Mouse (Mus musculus) small intestine, adult 2 months (tissue): Measurements from ENCODE around the gene Fh1. TPM values are rescaled to one million over a fixed set of nuclear protein-coding genes. Genes with fewer than 3 reads are reported as not detected.
A peak's percentile ranks its signal among the peaks of the same experiment; 100 is the strongest.

Experiments used
- H3K27ac ChIP-seq: fragments of 200-500 bp; 2 replicates; pipeline ENCODE4 v1.5.1; 2012; ENCODE audit warnings: low read depth, low read length, control low read depth, inconsistent platforms; ENCODE audit not compliant: insufficient read depth
- H3K27me3 ChIP-seq: fragments of 200-500 bp; 2 replicates; pipeline ENCODE4 v1.6.1; 2012; ENCODE audit warnings: mild to moderate bottlenecking, moderate library complexity, low read length, inconsistent platforms; ENCODE audit not compliant: control insufficient read depth, insufficient read depth
- H3K36me3 ChIP-seq: fragments of 200-500 bp; 2 replicates; pipeline ENCODE4 v1.6.1; 2012; ENCODE audit warnings: mild to moderate bottlenecking, low read length, control low read depth, inconsistent platforms; ENCODE audit not compliant: control insufficient read depth, insufficient read depth
- H3K4me1 ChIP-seq: fragments of 200-500 bp; 2 replicates; pipeline ENCODE4 v1.6.1; 2012; ENCODE audit warnings: low read length, inconsistent platforms, mixed read lengths; ENCODE audit not compliant: control insufficient read depth, insufficient read depth, insufficient read length
- H3K4me3 ChIP-seq: fragments of 200-500 bp; 2 replicates; pipeline ENCODE4 v1.5.1; 2012; ENCODE audit warnings: low read depth, mild to moderate bottlenecking, control low read depth, inconsistent platforms, low read length, moderate library complexity
- CTCF ChIP-seq: fragments of 200-500 bp; IDR thresholded peaks from 2 replicates; pipeline ENCODE4 v1.5.1; 2012; ENCODE audit warnings: low read depth, mild to moderate bottlenecking, control low read depth, inconsistent platforms, low read length, moderate library complexity, mixed read lengths; ENCODE audit not compliant: insufficient replicate concordance, insufficient read length; ENCODE audit errors: extremely low read depth
- POLR2A ChIP-seq: fragments of 200-500 bp; IDR thresholded peaks from 2 replicates; pipeline ENCODE4 v1.6.1; 2012; ENCODE audit warnings: low read depth, mild to moderate bottlenecking, control low read depth, inconsistent platforms, low read length, moderate library complexity
- WGBS: fragments of 180-500 bp; shearing (Covaris S2); methylation state at CpG from one replicate; pipeline ENCODE4 v1.1.7; 2018; 5-methylcytosine and 5-hydroxymethylcytosine counted together
- polyA plus RNA-seq: library from polyadenylated mRNA; depleted of rRNA; stranded (reverse); fragments of >200 nt; gene quantifications from 2 replicates; pipeline ENCODE4 v1.2.3, GENCODE M21; 2012

The Fh1 gene
- polyA plus RNA-seq, 1 experiment, result 16.4 TPM

DNA sequence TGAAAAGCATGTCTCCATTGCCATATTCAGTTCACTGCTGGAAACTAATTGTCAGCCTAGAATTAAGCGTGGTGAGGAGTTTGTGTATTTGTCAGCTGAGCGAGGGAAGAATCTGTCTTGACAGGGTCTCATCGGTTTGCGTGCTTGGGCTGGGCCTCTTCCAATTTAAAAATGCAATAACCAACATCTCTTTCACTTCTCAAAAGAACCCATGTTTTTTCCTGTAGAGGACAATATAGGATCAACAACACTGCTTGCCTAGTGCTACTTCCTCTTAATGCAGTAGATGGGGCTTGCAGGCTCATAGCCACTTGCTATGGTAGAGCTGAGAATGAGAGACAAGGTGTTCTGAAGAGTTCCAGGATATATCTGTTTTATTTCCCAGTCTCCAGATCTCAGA, 34.5 kb upstream of the Fh1 start:
- H3K36me3 ChIP-seq, result no peaks in the 10 kb centered on the region
- no peaks in the 10 kb centered on the region for H3K27me3 ChIP-seq
- peak overlapping the region; percentile 46 for H3K27ac ChIP-seq
- WGBS, result 83% methylated on average over 4 of the region's 4 CpGs
- TF ChIP-seq CTCF, result no peak
- no peak for TF ChIP-seq POLR2A
- H3K4me3 ChIP-seq, result no peak overlapping the region
- no peaks in the 10 kb centered on the region for H3K4me1 ChIP-seq

DNA sequence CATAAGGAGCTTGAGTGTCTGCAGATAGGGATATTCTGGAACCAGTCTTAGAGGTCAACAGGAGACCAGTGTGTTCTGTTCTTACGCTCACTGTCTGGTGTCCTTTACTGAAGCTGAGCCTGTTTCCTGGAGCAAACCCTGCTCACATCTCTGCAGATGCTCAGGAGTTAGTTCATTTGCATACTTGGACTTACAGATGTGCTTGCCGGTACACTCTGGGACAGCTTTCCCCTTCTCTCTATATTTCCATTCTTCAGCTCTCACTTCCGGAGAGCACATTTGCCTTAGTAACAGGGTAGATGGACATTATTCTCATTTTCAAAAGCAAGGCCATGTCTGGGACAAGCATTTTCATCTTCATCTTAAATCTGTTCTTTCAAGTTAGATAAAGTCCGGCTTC, 23.2 kb upstream of the Fh1 start:
- Histone ChIP-seq H3K4me1 (no peaks in the 10 kb centered on the region), H3K27me3 (no peaks in the 10 kb centered on the region), H3K4me3 (no peak overlapping the region), H3K36me3 (no peaks in the 10 kb centered on the region), H3K27ac (no peak overlapping the region)
- WGBS, result 91% methylated on average over 4 of the region's 4 CpGs
- TF ChIP-seq POLR2A (no peak), CTCF (no peak)

DNA sequence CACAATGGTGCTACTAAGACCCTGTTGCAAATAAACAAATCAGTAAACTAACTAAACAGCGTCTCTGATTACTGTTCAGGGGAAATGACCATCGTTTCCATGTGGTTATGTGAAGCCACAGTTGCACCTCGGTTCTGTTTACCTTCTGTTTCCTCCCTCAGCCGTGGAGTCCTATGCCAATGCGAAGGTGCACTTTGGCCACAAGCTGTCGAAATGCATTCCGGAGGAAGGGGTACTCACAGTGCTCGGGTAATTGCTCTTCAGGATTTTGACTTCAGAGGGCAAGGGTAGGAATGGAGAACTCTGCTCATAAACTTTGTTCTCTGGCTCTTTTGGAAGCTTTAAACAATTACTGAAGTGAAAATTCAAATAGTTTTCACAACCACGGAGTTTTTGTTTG, 21.5 kb upstream of the Fh1 start:
- Histone ChIP-seq H3K4me3 (no peak overlapping the region), H3K27me3 (no peaks in the 10 kb centered on the region), H3K27ac (no peak overlapping the region), H3K36me3 (no peaks in the 10 kb centered on the region), H3K4me1 (no peaks in the 10 kb centered on the region)
- TF ChIP-seq POLR2A (no peak), CTCF (no peak)
- WGBS, result 15% methylated on average over 9 of the region's 9 CpGs

DNA sequence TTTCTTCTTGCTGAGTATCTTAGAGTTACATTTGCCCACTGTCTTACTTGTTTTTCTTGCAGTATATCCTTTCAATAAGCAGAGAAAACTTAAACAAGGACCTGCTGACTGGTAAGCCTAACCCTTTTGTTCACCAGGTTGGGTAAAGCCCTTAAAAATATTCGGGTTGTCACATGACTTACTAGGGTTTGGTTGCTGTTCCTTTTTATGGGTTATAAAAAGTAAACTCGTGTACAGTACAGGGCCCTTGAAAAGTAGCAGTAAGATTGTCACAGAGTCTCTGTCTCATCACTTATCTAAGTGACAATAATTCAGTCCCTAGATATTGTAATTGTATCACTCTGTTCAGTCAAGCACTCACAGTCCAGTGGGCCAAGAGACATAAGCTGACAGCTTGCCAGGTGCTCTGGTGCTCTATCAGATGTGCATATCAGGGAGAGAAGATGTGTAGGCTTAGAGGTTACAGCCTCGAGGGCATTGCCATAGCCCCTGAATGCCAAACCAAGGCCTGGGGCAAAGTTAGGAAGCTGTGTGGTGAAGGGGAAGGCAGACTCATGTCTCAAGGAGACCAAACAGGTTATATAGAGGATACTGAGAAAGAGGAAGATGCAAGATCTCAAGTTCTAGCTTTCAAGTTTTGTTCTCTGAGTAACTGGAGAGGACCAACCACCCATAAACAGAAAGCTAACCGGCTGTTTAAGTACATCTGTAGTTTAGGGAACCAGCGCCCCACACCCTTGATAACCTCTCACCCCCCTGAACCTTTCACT, 18.2 kb upstream of the Fh1 start:
- Histone ChIP-seq H3K36me3 (no peaks in the 10 kb centered on the region), H3K27ac (peak overlapping the region; percentile 71; the same call in 1 of the 2 replicates), H3K4me1 (no peaks in the 10 kb centered on the region), H3K27me3 (no peaks in the 10 kb centered on the region), H3K4me3 (no peak overlapping the region)
- 36% methylated on average over 5 of the region's 5 CpGs for WGBS
- TF ChIP-seq POLR2A (no peak), CTCF (no peak)

DNA sequence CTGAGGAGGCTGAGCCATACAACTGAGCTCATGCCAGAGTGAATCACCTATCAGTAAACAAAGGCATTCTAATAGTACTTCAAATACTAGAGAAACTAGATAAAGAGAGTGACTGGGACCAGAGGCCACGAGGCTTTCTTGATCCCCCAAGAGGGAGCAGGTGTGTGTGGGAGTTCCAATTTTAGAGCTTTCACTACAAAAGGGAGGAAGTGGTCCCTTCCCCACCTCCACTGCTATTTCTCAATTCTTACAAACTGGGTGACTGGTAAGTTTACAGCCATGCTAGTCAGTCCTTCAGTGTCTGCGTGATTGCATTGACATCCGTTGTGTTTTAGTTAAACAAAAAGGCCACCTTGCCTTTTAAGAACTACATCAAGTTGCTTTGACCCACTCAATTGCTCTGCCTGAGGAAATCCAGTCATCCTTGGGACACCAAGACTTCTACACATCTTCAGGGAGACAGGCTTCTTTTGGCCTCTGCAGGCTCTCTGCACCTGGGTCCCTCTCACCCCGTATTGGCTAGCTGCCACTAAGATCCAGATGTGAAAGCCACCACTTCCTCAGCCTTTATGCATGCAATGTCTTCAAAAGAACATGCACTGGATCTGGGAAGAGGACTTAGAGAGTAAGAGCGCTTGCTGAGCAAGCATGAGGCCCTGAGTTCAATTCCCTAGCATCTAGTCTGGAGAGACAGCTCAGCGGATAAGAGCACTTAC, 15.2 kb upstream of the Fh1 start:
- H3K27me3 ChIP-seq, result no peaks in the 10 kb centered on the region
- no peaks in the 10 kb centered on the region for H3K4me1 ChIP-seq
- no peaks in the 10 kb centered on the region for H3K36me3 ChIP-seq
- 61% methylated on average over 6 of the region's 6 CpGs for WGBS
- TF ChIP-seq POLR2A (no peak), CTCF (no peak)
- no peak overlapping the region; the same call in 1 of the 2 replicates for H3K27ac ChIP-seq
- H3K4me3 ChIP-seq, result no peak overlapping the region

DNA sequence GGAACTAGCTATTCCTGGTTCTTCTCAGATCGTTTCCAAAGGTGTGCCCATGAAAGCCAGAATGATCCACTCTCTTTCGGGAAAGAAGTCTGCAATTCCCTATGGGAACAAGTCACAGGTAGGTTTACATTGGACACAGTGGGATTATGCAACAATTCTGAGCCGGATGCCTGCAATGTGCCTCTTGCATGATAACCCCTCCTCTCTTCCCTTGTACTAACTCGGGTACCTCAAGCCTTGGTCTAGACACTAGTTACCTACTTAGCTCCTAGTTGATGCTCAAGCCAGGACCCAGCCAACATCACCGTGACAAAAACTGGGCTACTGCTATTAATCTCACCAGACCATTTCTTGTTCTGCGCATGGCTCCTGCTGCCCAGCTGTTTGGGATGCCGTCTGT, 13.6 kb upstream of the Fh1 start:
- no peak for TF ChIP-seq POLR2A
- TF ChIP-seq CTCF, result no peak
- Histone ChIP-seq H3K27ac (no peak overlapping the region), H3K36me3 (no peaks in the 10 kb centered on the region), H3K27me3 (no peaks in the 10 kb centered on the region), H3K4me3 (no peak overlapping the region), H3K4me1 (no peaks in the 10 kb centered on the region)
- 75% methylated on average over 7 of the region's 7 CpGs for WGBS

DNA sequence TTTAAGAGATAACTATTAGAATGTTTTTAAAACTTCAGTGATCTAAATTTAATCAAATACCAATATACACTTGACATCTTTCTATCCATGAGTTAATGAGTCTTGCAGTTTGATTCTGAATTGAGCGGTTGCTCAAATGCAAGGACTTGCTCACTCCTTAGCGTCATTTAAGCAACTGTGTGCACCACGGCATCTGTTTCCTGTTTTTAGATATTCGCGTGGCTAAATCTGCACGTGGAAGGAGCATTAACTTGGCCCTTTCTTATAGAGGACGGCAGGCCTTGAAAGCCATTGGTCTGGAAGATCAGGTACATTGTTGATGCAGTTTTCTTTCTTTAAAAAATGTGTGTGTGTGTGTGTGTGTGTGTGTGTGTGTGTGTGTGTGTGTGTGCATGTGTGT, 12.2 kb upstream of the Fh1 start:
- Histone ChIP-seq H3K36me3 (no peaks in the 10 kb centered on the region), H3K4me1 (no peaks in the 10 kb centered on the region), H3K4me3 (no peak overlapping the region), H3K27me3 (no peaks in the 10 kb centered on the region), H3K27ac (no peak overlapping the region)
- WGBS, result 69% methylated on average over 7 of the region's 7 CpGs
- no peak for TF ChIP-seq POLR2A
- TF ChIP-seq CTCF, result no peak
